Comparison of ENCODE assay signal across 8 mouse cellular contexts in the genomic region with DNA sequence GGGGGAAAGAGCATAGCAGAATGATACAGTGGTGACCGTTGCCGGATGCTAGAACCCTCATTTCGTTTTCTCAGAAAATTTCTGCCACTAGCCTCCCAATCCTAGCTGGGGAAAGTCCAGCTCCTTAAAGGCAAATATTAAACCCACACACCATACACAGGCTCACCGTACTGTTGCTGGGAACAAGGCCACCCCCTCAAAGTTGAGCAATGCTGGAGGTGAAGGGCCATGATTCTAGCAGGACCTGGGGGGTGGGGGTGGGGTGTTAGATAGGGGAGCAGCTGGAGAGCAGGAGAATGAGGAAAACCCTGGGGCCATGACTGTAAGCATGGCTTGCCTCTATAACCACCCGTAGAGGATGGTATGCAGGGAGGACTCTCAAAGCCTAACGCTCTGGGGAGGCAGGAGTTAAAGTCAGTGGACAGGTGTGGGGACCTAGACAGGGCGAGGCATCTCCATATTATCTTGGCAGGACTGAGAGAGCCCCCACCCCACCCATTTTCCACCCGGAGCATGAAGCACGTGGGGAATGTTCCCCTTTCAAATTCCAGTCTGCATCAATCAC. TPM values are rescaled to one million over a fixed set of nuclear protein-coding genes. Genes with fewer than 3 reads are reported as not detected.
DNase-seq lines count a peak whose midpoint lies in the region; ATAC-seq and TF ChIP-seq lines count a peak whose summit lies in the region.
"Had no signal": no experiment of that assay in that cellular context is flagged by ENCODE, and none has a peak within 500 bp of the region (broad histone marks: within the 10 kb centered on the region; RNA-seq: fewer than 3 reads in every experiment).

No protein-coding gene starts in this region.

- 10% methylated on average over 9 of the region's 9 CpGs for WGBS in kidney, embryonic 14.5 days
- WGBS in embryonic facial prominence, embryonic 13.5 days = 4% methylated on average over 9 of the region's 9 CpGs
- WGBS in hindbrain, postnatal 0 days = 12% methylated on average over 9 of the region's 9 CpGs
- WGBS in neural tube, embryonic 11.5 days = 5% methylated on average over 9 of the region's 9 CpGs

- H3K4me1 ChIP-seq in kidney, embryonic 14.5 days (ENCODE audit: control insufficient read depth, insufficient read depth, low read length) = peaks cover 15% of the 10 kb centered on the region
- H3K4me1 ChIP-seq in embryonic facial prominence, embryonic 13.5 days = peaks cover 19% of the 10 kb centered on the region
- H3K4me1 ChIP-seq in hindbrain, postnatal 0 days (ENCODE audit: insufficient read depth, low read length) = 0 out of 2 replicates have a peak, but pooled peaks cover 5% of the 10 kb centered on the region
- peaks cover 4% of the 10 kb centered on the region; the same call in 1 of the 2 replicates for H3K4me1 ChIP-seq in neural tube, embryonic 11.5 days (ENCODE audit: control insufficient read depth, insufficient read depth, low read length)

- H3K27me3 ChIP-seq in kidney, embryonic 14.5 days (ENCODE audit: control insufficient read depth, insufficient read depth, low read length) = peaks cover 58% of the 10 kb centered on the region
- peaks cover 78% of the 10 kb centered on the region for H3K27me3 ChIP-seq in embryonic facial prominence, embryonic 13.5 days
- H3K27me3 ChIP-seq in hindbrain, postnatal 0 days (ENCODE audit: insufficient read depth, low read length) = peaks cover 56% of the 10 kb centered on the region
- peaks cover 69% of the 10 kb centered on the region for H3K27me3 ChIP-seq in neural tube, embryonic 11.5 days (ENCODE audit: control insufficient read depth, insufficient read depth, low read length)

- H3K36me3 ChIP-seq in kidney, embryonic 14.5 days (ENCODE audit: control insufficient read depth, insufficient read depth, low read length) = peaks cover 3% of the 10 kb centered on the region; the same call in 1 of the 2 replicates
- H3K36me3 ChIP-seq in embryonic facial prominence, embryonic 13.5 days = peaks cover 24% of the 10 kb centered on the region; the same call in 1 of the 2 replicates
- H3K36me3 ChIP-seq in hindbrain, postnatal 0 days (ENCODE audit: insufficient read depth, low read length) = no peaks in the 10 kb centered on the region
- no peaks in the 10 kb centered on the region for H3K36me3 ChIP-seq in neural tube, embryonic 11.5 days (ENCODE audit: control insufficient read depth, insufficient read depth, low read length)

- TF ChIP-seq CTCF in hindbrain, postnatal 0 days (IDR thresholded peaks at IDR 0.05; ENCODE audit: low read depth) = no peak

- peak overlapping the region; percentile 35 for H3K4me3 ChIP-seq in kidney, embryonic 14.5 days (ENCODE audit: low read length)
- peak overlapping the region; percentile 37 for H3K4me3 ChIP-seq in embryonic facial prominence, embryonic 13.5 days
- no peak overlapping the region for H3K4me3 ChIP-seq in hindbrain, postnatal 0 days (ENCODE audit: low read length)
- H3K4me3 ChIP-seq in neural tube, embryonic 11.5 days (ENCODE audit: low read depth, low read length) = peak overlapping the region; percentile 28; the same call in 1 of the 2 replicates

- ATAC-seq in kidney, embryonic 14.5 days (ENCODE audit: low FRiP score, low TSS enrichment) = 0 out of 2 replicates have a peak, but pooled peaks have one; percentile 18
- peak; percentile 28; the same call in 1 of the 2 replicates for ATAC-seq in embryonic facial prominence, embryonic 13.5 days (ENCODE audit: insufficient number of reproducible peaks, insufficient read depth, low FRiP score, low TSS enrichment, low read depth)
- peak; percentile 24; the same call in 1 of the 2 replicates for ATAC-seq in hindbrain, postnatal 0 days
- no peak for ATAC-seq in neural tube, embryonic 11.5 days (ENCODE audit: insufficient read depth, low FRiP score, low TSS enrichment)

- H3K27ac ChIP-seq in kidney, embryonic 14.5 days (ENCODE audit: low read depth, low read length) = no peak overlapping the region
- H3K27ac ChIP-seq in embryonic facial prominence, embryonic 13.5 days = no peak overlapping the region
- H3K27ac ChIP-seq in hindbrain, postnatal 0 days = no peak overlapping the region
- H3K27ac ChIP-seq in neural tube, embryonic 11.5 days (ENCODE audit: low read depth, low read length) = 0 out of 2 replicates have a peak overlapping the region, but pooled peaks have one; percentile 29

- no peak for DNase-seq in kidney, postnatal 25 days
- no peak for DNase-seq in hindbrain, postnatal 0 days (ENCODE audit: low spot score)
- DNase-seq in neural tube, embryonic 11.5 days (ENCODE audit: low spot score) = peak; percentile 34
- DNase-seq in ovary, postnatal 36 days (ENCODE audit: low spot score) = no peak
- DNase-seq in gastrocnemius, adult 18-20 months (ENCODE audit: low spot score) = no peak

- H3K9ac ChIP-seq in kidney, embryonic 14.5 days (ENCODE audit: low read depth, low read length) = peak overlapping the region; percentile 61
- H3K9ac ChIP-seq in embryonic facial prominence, embryonic 13.5 days = peak overlapping the region; percentile 73
- H3K9ac ChIP-seq in hindbrain, postnatal 0 days (replicated peaks; ENCODE audit: low read length) = no peak overlapping the region
- peak overlapping the region; percentile 52 for H3K9ac ChIP-seq in neural tube, embryonic 11.5 days (ENCODE audit: low read length)

- H3K4me2 ChIP-seq in kidney, embryonic 14.5 days (replicated peaks; ENCODE audit: low read depth, low read length) = peak overlapping the region; percentile 67
- peak overlapping the region; percentile 61 for H3K4me2 ChIP-seq in embryonic facial prominence, embryonic 13.5 days
- no peak overlapping the region for H3K4me2 ChIP-seq in hindbrain, postnatal 0 days (ENCODE audit: low read depth, low read length)
- H3K4me2 ChIP-seq in neural tube, embryonic 11.5 days (ENCODE audit: low read depth) = peak overlapping the region; percentile 42

- H3K9me3 ChIP-seq in kidney, embryonic 14.5 days (ENCODE audit: control insufficient read depth, low read length) = peaks cover 9% of the 10 kb centered on the region
- peaks cover 5% of the 10 kb centered on the region for H3K9me3 ChIP-seq in embryonic facial prominence, embryonic 13.5 days
- no peaks in the 10 kb centered on the region for H3K9me3 ChIP-seq in hindbrain, postnatal 0 days (ENCODE audit: low read length)
- peaks cover 5% of the 10 kb centered on the region for H3K9me3 ChIP-seq in neural tube, embryonic 11.5 days (ENCODE audit: control insufficient read depth, low read length)

RNA-seq across cellular contexts. Expression of a gene that starts 2.1 kb away (rescaled TPM):
- 627 and 715 TPM in 2 replicates for polyA plus RNA-seq in kidney, embryonic 14.5 days (2014; fragmentation: Nextera tagmentation; extraction: Ambion mirVana)
- polyA plus RNA-seq in embryonic facial prominence, embryonic 13.5 days (2015; fragmentation: Nextera tagmentation; extraction: Ambion mirVana) = 634 and 679 TPM in 2 replicates
- 262 and 308 TPM in 2 replicates for total RNA-seq in hindbrain, postnatal 0 days (2014; rRNA removed)
- polyA plus RNA-seq in hindbrain, postnatal 0 days (2015; fragmentation: Nextera tagmentation; extraction: Ambion mirVana) = 200 and 279 TPM in 2 replicates
- 316 and 368 TPM in 2 replicates for polyA plus RNA-seq in neural tube, embryonic 11.5 days (2014; fragmentation: Nextera tagmentation; extraction: Ambion mirVana)
- 10 to 100 TPM; 20.0 to 29.0 TPM for total RNA-seq in gastrocnemius, adult 18-20 months (2021)
- total RNA-seq: MEL had no signal

RNA-seq across cellular contexts. Expression of a gene that starts 5.2 kb away (rescaled TPM):
- not detected in 2 replicates for polyA plus RNA-seq in kidney, embryonic 14.5 days (2014; fragmentation: Nextera tagmentation; extraction: Ambion mirVana)
- 0.10 TPM in 1 of 2 replicates, not detected in the other for polyA plus RNA-seq in embryonic facial prominence, embryonic 13.5 days (2015; fragmentation: Nextera tagmentation; extraction: Ambion mirVana)
- total RNA-seq in hindbrain, postnatal 0 days (2014; rRNA removed) = 0.32 and 0.68 TPM in 2 replicates
- polyA plus RNA-seq in hindbrain, postnatal 0 days (2015; fragmentation: Nextera tagmentation; extraction: Ambion mirVana) = not detected in 2 replicates
- not detected in 2 replicates for polyA plus RNA-seq in neural tube, embryonic 11.5 days (2014; fragmentation: Nextera tagmentation; extraction: Ambion mirVana)
- total RNA-seq in gastrocnemius, adult 18-20 months (2021) = not detected
- total RNA-seq: MEL had no signal
